Mouse (Mus musculus) intestine, postnatal 0 days (tissue): ENCODE results near the gene Scamp4. TPM values are rescaled to one million over a fixed set of nuclear protein-coding genes. Genes with fewer than 3 reads are reported as not detected.

Experiments used
- ATAC-seq: fragments of 200-750 bp; cut with Nextera tagmentation; 2 replicates; pipeline ENCODE4 v1.8.0; 2017; ENCODE audit warnings: mild to moderate bottlenecking, moderate TSS enrichment, moderate library complexity
- H3K27ac ChIP-seq: fragments of 300-500 bp; sonication (generic); 2 replicates; pipeline ENCODE4 v1.5.1; 2014; ENCODE audit warnings: mild to moderate bottlenecking, low read depth, low read length, moderate library complexity
- H3K27me3 ChIP-seq: fragments of 300-500 bp; sonication (generic); replicated peaks from 2 replicates; pipeline ENCODE4 v1.6.1; 2014; ENCODE audit warnings: low read length, mixed read lengths; ENCODE audit not compliant: control insufficient read depth, insufficient read depth
- H3K36me3 ChIP-seq: fragments of 300-500 bp; sonication (generic); 2 replicates; pipeline ENCODE4 v1.6.1; 2014; ENCODE audit warnings: mild to moderate bottlenecking, moderate library complexity; ENCODE audit not compliant: control insufficient read depth, insufficient read depth
- H3K4me1 ChIP-seq: fragments of 300-500 bp; sonication (generic); replicated peaks from 2 replicates; pipeline ENCODE4 v1.6.1; 2014; ENCODE audit warnings: antibody characterized with exemption, low read length, mixed read lengths; ENCODE audit not compliant: control insufficient read depth, insufficient read depth
- H3K4me2 ChIP-seq: fragments of 300-500 bp; sonication (generic); replicated peaks from 2 replicates; pipeline ENCODE4 v1.6.1; 2014; ENCODE audit warnings: low read depth, mild to moderate bottlenecking, moderate library complexity
- H3K4me3 ChIP-seq: fragments of 300-500 bp; sonication (generic); 2 replicates; pipeline ENCODE4 v1.5.1; 2014; ENCODE audit warnings: low read depth, low read length
- H3K9ac ChIP-seq: fragments of 300-500 bp; sonication (generic); 2 replicates; pipeline ENCODE4 v1.6.1; 2014; ENCODE audit warnings: mild to moderate bottlenecking, low read depth, low read length
- H3K9me3 ChIP-seq: fragments of 300-500 bp; sonication (generic); 2 replicates; pipeline ENCODE4 v1.6.1; 2016; ENCODE audit warnings: mixed run types; ENCODE audit not compliant: control insufficient read depth
- CTCF ChIP-seq: sonication (generic); IDR thresholded peaks from 2 replicates; pipeline ENCODE4 v1.5.1; 2016; ENCODE audit warnings: low read depth, mild to moderate bottlenecking, control low read depth, antibody characterized with exemption, moderate library complexity
- WGBS: fragments of 180-500 bp; shearing (Covaris S2); extraction: QIAGEN DNeasy Blood & Tissue Kit; methylation state at CpG from one replicate; pipeline ENCODE4 v1.1.7; 2014; 5-methylcytosine and 5-hydroxymethylcytosine counted together
- polyA plus RNA-seq: library from polyadenylated mRNA; unstranded; fragments of >200 nt; fragmentation: Nextera tagmentation; extraction: Ambion mirVana; gene quantifications from 2 replicates; pipeline ENCODE4 v1.2.1, GENCODE M21; 2015

The Scamp4 gene
- polyA plus RNA-seq, 1 experiment from 2014 or later, result 88.5 TPM

DNA sequence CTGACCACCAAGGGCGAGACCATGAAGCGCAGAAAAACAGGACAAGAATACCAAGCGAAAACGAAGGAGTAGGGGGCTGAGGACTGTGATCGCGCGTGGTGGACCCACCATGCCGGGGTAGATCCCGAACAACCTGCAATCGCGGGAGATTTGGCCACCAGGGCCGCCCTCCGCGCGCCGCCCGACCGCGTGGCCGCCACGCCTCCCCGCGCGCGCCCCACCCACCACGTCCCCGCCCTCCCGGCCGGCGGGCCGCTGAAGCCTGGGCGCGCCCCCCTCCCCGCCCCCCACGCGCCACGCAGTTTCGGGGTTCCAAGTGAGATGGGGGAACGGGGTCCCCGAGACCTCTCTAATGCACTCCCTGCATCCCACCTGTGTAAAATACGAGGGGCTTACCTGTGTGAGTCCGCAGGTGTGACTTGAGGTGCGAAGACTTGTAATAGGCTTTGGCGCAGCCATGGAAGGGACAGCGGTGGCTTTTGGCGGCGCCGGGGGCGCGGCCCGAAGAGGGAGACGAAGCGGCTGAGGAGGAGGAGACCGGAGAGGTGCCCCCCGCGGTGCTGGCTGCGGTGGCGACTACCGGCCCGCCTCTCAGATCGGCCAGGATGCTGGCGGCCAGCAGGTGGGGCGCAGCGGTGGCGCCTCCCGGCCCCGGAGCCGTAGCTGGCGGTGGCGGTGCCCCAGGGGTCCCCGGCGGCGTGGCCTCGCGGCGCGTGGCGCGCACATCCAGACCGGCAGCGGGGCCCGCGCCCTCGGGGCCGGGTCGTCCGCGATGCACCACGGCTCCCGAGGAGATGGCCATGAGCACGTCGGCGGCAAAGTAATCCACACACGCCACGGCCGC, 26.1 kb upstream of the Scamp4 start:
- Histone ChIP-seq H3K36me3 (no peaks in the 10 kb centered on the region), H3K4me3 (peak overlapping the region; percentile 75), H3K4me2 (peak overlapping the region; percentile 96), H3K4me1 (peaks cover 8% of the 10 kb centered on the region; the same call in 1 of the 2 replicates), H3K9me3 (no peaks in the 10 kb centered on the region), H3K27ac (peak overlapping the region; percentile 86), H3K9ac (peak overlapping the region; percentile 59), H3K27me3 (no peaks in the 10 kb centered on the region)
- under 1% methylated on average over 67 of the region's 96 CpGs for WGBS
- TF ChIP-seq CTCF, result peak; percentile 31
- peak; percentile 6; the same call in 1 of the 2 replicates for ATAC-seq

DNA sequence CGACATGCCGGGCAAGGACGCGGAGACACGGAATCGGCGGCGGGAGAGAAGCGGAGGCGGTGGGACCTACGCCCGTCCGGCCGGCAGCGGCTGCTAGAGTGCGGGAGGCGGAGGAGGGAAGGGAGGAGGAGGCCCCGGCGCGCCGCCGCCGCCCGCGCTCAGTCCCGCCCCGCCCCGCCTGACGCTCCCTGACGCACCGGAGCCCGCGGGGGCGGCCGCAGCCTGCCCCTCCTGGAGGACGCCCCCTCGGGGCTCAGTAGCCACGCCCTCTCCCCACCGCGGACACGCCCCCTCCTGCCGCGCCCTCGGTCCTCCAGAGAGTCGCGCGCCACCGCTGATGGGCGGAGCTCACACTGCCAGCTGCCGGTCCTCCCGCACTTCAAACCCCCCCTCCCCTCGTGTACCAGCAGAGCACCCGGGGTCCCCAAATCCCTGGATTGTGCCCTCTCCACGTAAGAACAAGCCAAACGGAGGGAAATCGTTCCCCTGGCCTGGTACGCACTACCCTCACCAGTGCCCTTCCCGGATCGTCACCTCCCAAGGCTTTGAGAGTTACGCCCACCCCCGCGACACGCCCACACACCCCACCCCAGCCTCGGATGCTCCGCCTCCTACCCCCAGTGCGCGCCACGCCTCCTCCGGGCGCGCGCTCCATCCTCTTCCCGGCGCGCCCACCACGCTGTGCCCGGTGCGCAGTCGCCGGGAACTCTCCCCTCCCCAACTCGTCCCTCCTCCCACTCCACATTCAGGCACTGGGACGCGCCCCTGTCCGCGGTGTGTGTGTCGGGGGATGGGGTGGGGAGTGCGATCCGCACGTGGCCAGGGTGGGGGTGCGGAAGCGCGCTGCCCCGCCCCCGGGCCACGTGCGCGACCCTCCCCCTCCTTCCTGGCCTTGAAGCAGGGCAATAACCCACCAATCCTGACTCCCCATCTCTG, 25.2 kb upstream of the Scamp4 start, which contains the start of gene Klf16:
Gene Klf16 (minus strand): TSS at position 127 of the 936 bp plus-strand sequence.
- H3K9me3 ChIP-seq, result no peaks in the 10 kb centered on the region
- TF ChIP-seq CTCF, result peak; percentile 14; the same call in 1 of the 2 replicates
- H3K4me1 ChIP-seq, result peaks cover 3% of the 10 kb centered on the region; the same call in 1 of the 2 replicates
- H3K36me3 ChIP-seq, result peaks cover 5% of the 10 kb centered on the region; the same call in 1 of the 2 replicates
- peak within 1 kb of the TSS; percentile 96 for H3K4me2 ChIP-seq
- H3K4me3 ChIP-seq, result peak within 1 kb of the TSS; percentile 75
- peak within 1 kb of the TSS; percentile 86 for H3K27ac ChIP-seq
- H3K9ac ChIP-seq, result peak within 1 kb of the TSS; percentile 59
- no peaks in the 10 kb centered on the region for H3K27me3 ChIP-seq
- ATAC-seq, result peak; percentile 86
- WGBS, result under 1% methylated on average over 56 of the region's 97 CpGs

DNA sequence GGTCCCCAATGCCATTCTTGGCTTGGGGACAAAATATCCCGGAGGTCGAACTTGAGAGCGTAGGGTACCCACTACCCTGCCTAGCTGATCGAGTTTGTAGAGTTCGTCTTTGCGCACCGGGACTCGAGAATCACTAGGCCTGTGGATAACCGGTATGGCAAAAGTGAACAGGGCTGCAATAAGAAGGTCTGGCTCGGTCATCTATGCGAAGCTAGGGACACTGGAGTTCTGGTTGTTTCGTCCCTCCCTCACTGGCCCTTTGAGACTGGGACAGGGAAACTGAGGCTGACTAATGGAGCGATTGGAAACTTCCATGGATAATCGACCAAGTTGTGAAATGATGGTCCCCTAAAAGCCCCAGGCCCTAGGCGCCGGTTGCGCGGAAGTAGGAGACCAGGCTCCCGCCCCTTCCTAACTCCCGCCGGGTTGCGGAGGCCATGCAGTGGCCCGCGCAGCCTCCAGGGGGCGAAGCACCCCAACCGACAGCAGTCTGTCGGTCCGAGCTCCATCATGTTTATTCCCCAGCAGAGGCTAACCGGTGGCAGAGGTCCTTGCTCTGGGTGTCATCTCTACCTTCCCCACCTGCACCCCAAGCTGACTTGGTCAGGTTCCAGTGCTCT, 24.4 kb upstream of the Scamp4 start:
- peak; percentile 59 for ATAC-seq
- under 1% methylated on average over 29 of the region's 29 CpGs for WGBS
- H3K36me3 ChIP-seq, result peaks cover 7% of the 10 kb centered on the region; the same call in 1 of the 2 replicates

DNA sequence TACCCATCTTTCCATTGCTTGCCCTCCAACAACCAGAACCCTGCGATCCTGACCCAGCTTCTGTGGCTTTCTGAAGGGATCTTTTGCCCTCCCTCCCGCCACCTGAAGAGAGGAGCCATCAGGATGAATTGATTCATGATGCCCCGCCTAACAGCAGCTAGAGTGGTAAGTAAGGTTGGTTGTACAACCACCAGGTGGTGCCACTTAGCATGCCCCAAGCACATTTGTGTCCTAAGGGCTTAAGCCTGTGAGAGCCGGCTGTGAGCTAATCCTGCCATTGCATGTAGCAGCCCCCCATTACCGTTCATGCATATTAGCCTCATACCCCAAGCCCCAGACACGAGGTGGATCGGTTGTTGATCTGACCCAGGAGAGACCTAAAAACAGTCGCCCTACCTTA, 23.8 kb upstream of the Scamp4 start:
- Histone ChIP-seq H3K4me1 (peaks cover 3% of the 10 kb centered on the region; the same call in 1 of the 2 replicates), H3K9me3 (no peaks in the 10 kb centered on the region), H3K27me3 (no peaks in the 10 kb centered on the region), H3K9ac (no peak overlapping the region), H3K36me3 (peaks cover 13% of the 10 kb centered on the region; the same call in 1 of the 2 replicates), H3K27ac (peak overlapping the region; percentile 86; the same call in 1 of the 2 replicates), H3K4me3 (peak overlapping the region; percentile 75; the same call in 1 of the 2 replicates), H3K4me2 (peak overlapping the region; percentile 96)
- peak; percentile 32 for ATAC-seq
- TF ChIP-seq CTCF, result peak; percentile 87
- WGBS, result 8% methylated on average over 8 of the region's 8 CpGs

More for the DNA sequence above, 24.4 kb upstream of the Scamp4 start:
- peak; percentile 93 for TF ChIP-seq CTCF
- no peaks in the 10 kb centered on the region for H3K27me3 ChIP-seq
- peak overlapping the region; percentile 75 for H3K4me3 ChIP-seq
- H3K9me3 ChIP-seq, result no peaks in the 10 kb centered on the region
- H3K4me2 ChIP-seq, result peak overlapping the region; percentile 96
- peak overlapping the region; percentile 86 for H3K27ac ChIP-seq
- peak overlapping the region; percentile 34; the same call in 1 of the 2 replicates for H3K9ac ChIP-seq
- H3K4me1 ChIP-seq, result peaks cover 3% of the 10 kb centered on the region; the same call in 1 of the 2 replicates

DNA sequence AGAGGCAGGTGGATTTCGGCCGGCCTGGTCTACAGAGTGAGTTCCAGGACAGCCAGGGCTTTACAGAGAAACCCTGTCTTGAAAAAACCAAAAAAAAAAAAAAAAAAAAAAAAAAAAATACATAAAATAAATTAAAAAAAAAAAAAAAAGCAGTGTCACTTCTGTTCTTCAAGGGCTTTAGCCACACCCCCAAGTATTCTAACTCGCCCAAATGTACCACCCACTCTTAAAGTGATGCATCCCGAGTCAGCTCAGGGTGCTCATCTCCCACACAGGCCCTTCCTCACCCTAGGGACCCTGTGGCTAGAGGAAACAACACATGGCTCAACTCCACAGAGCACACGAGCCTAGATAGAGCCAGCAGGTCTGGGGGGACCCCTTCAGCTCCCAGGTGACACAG, 19.6 kb upstream of the Scamp4 start:
- no peak overlapping the region for H3K4me2 ChIP-seq
- no peak overlapping the region for H3K27ac ChIP-seq
- no peak overlapping the region for H3K4me3 ChIP-seq

More for the DNA sequence above, 19.6 kb upstream of the Scamp4 start:
- 82% methylated on average over 5 of the region's 5 CpGs for WGBS
- Histone ChIP-seq H3K36me3 (peaks cover 41% of the 10 kb centered on the region; the same call in 1 of the 2 replicates), H3K9me3 (no peaks in the 10 kb centered on the region), H3K9ac (no peak overlapping the region), H3K27me3 (no peaks in the 10 kb centered on the region), H3K4me1 (peaks cover 4% of the 10 kb centered on the region; the same call in 1 of the 2 replicates)
- ATAC-seq, result no peak
- no peak for TF ChIP-seq CTCF
